ENCODE assay signal across 9 mouse cellular contexts in the genomic region with DNA sequence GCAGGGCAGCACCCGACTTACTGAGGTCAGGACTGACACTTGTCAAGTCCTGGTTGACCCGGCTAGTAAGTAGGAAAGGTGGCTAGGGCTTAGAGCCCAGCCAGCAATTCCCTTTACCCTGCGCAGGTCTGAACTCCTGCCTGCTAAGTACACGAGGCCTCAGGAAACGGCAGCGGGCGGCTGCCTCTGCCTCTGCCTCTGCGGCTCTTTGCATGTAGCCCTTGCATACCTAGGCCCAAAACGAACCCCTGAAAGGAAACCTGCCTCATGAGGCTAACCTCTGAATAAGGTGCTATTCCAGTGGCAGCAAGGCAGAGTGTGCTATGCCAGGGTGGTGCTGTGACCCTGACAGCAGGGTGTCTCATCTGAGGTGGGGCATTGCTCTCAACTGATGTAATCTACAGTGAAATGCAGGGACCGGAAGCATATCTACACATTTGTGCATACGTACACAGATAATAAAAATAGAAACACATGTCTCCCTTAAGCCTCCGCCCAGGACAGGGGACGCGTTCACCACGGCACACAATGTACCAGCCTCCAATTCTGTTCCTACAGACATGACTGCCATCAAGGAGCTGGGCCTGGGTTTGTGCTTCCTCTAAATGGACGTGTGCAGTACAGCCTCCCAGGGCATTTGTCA. TPM values are rescaled to one million over a fixed set of nuclear protein-coding genes. Genes with fewer than 3 reads are reported as not detected.
DNase-seq lines count a peak whose midpoint lies in the region; ATAC-seq and TF ChIP-seq lines count a peak whose summit lies in the region.
"Had no signal": no experiment of that assay in that cellular context is flagged by ENCODE, and none has a peak within 500 bp of the region (broad histone marks: within the 10 kb centered on the region; RNA-seq: fewer than 3 reads in every experiment).

No protein-coding gene starts in this region.

- ATAC-seq in hindbrain, embryonic 11.5 days (ENCODE audit: low FRiP score) = 0 out of 2 replicates have a peak, but pooled peaks have one; percentile 1

- peaks cover 51% of the 10 kb centered on the region for H3K36me3 ChIP-seq in E14TG2a.4 (ENCODE audit: insufficient read depth, low read length)
- H3K36me3 ChIP-seq in hindbrain, embryonic 11.5 days (ENCODE audit: control insufficient read depth, insufficient read depth, low read length) = peaks cover 2% of the 10 kb centered on the region; the same call in 1 of the 2 replicates
- peaks cover 71% of the 10 kb centered on the region for H3K36me3 ChIP-seq in megakaryocyte, embryonic 14.5 days (replicated peaks; ENCODE audit: low read length)

- DNase-seq in cerebellum, postnatal 14 days = peak; percentile 11 to 24
- DNase-seq in cerebellum, postnatal 36 days = no peak
- DNase-seq in hindbrain, embryonic 11.5 days (ENCODE audit: low spot score) = no peak
- no peak for DNase-seq in embryo, embryonic 9.5 days (ENCODE audit: extremely low spot score)
- no peak for DNase-seq in gastrocnemius, adult 18-20 months (ENCODE audit: low spot score)
- DNase-seq in gastrocnemius, adult 8-10 months (ENCODE audit: low spot score in 2 of 2) = no peak
- DNase-seq: adrenal gland, postnatal 25 days had no signal

- H3K4me3 ChIP-seq in E14TG2a.4 (replicated peaks; ENCODE audit: low read length) = peak overlapping the region; percentile 37; the same call in 1 of the 2 replicates
- H3K4me3 ChIP-seq in hindbrain, embryonic 11.5 days (ENCODE audit: low read depth, low read length) = no peak overlapping the region
- H3K4me3 ChIP-seq in megakaryocyte, embryonic 14.5 days (replicated peaks) = peak overlapping the region; percentile 64

- WGBS in hindbrain, embryonic 11.5 days = 52% methylated on average over 16 of the region's 16 CpGs

- peak overlapping the region; percentile 28; the same call in 1 of the 2 replicates for H3K4me2 ChIP-seq in hindbrain, embryonic 11.5 days (replicated peaks; ENCODE audit: low read depth, low read length)

- no peaks in the 10 kb centered on the region for H3K27me3 ChIP-seq in E14TG2a.4 (ENCODE audit: insufficient read depth, low read length)
- H3K27me3 ChIP-seq in hindbrain, embryonic 11.5 days (ENCODE audit: control insufficient read depth, insufficient read depth, low read length) = no peaks in the 10 kb centered on the region
- H3K27me3 ChIP-seq in megakaryocyte, embryonic 14.5 days (replicated peaks) = no peaks in the 10 kb centered on the region

- no peak for TF ChIP-seq CTCF in E14TG2a.4 (conservative IDR thresholded peaks at IDR 0.05; ENCODE audit: low read length)

- peak overlapping the region; percentile 15; the same call in 1 of the 2 replicates for H3K9ac ChIP-seq in hindbrain, embryonic 11.5 days (ENCODE audit: low read depth, low read length)

- peak overlapping the region; percentile 95 for H3K27ac ChIP-seq in hindbrain, embryonic 11.5 days (ENCODE audit: low read depth, low read length)

- peaks cover 62% of the 10 kb centered on the region for H3K4me1 ChIP-seq in E14TG2a.4 (replicated peaks; ENCODE audit: low read depth, low read length)
- peaks cover 36% of the 10 kb centered on the region for H3K4me1 ChIP-seq in hindbrain, embryonic 11.5 days (replicated peaks; ENCODE audit: control insufficient read depth, insufficient read depth, low read length)
- H3K4me1 ChIP-seq in megakaryocyte, embryonic 14.5 days = peaks cover 74% of the 10 kb centered on the region

- H3K9me3 ChIP-seq in E14TG2a.4 (ENCODE audit: low read length) = no peaks in the 10 kb centered on the region
- H3K9me3 ChIP-seq in hindbrain, embryonic 11.5 days (ENCODE audit: control insufficient read depth, low read length) = no peaks in the 10 kb centered on the region
- no peaks in the 10 kb centered on the region for H3K9me3 ChIP-seq in megakaryocyte, embryonic 14.5 days

RNA-seq across cellular contexts. Expression of gene Elmo2, which starts 8.5 kb away (rescaled TPM):
- polyA plus RNA-seq in hindbrain, embryonic 11.5 days (2014; fragmentation: Nextera tagmentation; extraction: Ambion mirVana) = 76.7 and 78.5 TPM in 2 replicates
- polyA plus RNA-seq in megakaryocyte, embryonic 14.5 days (2012; ENCODE audit: insufficient read depth, low replicate concordance) = 15.3 and 16.3 TPM in 2 replicates
- 10 to 100 TPM; 12.4 TPM for total RNA-seq in gastrocnemius, adult 18-20 months (2021)
- 10 to 100 TPM; 11.0 to 13.2 (median 11.7) TPM for total RNA-seq in gastrocnemius, adult 8-10 months (2022)

RNA-seq across cellular contexts. Expression of gene Slc35c2, which starts 30.1 kb away (rescaled TPM):
- polyA plus RNA-seq in hindbrain, embryonic 11.5 days (2014; fragmentation: Nextera tagmentation; extraction: Ambion mirVana) = 45.8 and 51.0 TPM in 2 replicates
- polyA plus RNA-seq in megakaryocyte, embryonic 14.5 days (2012; ENCODE audit: insufficient read depth, low replicate concordance) = 55.8 and 62.9 TPM in 2 replicates
- total RNA-seq in gastrocnemius, adult 18-20 months (2021) = 10 to 100 TPM; 19.4 to 20.0 TPM
- total RNA-seq in gastrocnemius, adult 8-10 months (2022) = 10 to 100 TPM; 20.6 to 26.6 (median 23.2) TPM

RNA-seq across cellular contexts. Expression of gene Zfp663, which starts 50.8 kb away (rescaled TPM):
- polyA plus RNA-seq in hindbrain, embryonic 11.5 days (2014; fragmentation: Nextera tagmentation; extraction: Ambion mirVana) = 7.0 and 7.6 TPM in 2 replicates
- not detected in 2 replicates for polyA plus RNA-seq in megakaryocyte, embryonic 14.5 days (2012; ENCODE audit: insufficient read depth, low replicate concordance)
- not detected for total RNA-seq in gastrocnemius, adult 18-20 months (2021)
- total RNA-seq in gastrocnemius, adult 8-10 months (2022) = not detected
- total RNA-seq: adrenal gland, postnatal 25 days had no signal

Comparison
In these comparisons a context has a peak if more than half of its experiments do, and no peak if none do; other contexts are left out.
1. DNase-seq: peak in cerebellum, postnatal 14 days (2 of 2); none in cerebellum, postnatal 36 days (0 of 2), hindbrain, embryonic 11.5 days (single experiment), embryo, embryonic 9.5 days (single experiment), gastrocnemius, adult 18-20 months (single experiment) and gastrocnemius, adult 8-10 months (0 of 2).